Mouse (Mus musculus): ENCODE data around the gene Itgav. TPM values are rescaled to one million over a fixed set of nuclear protein-coding genes. Genes with fewer than 3 reads are reported as not detected.
A peak's percentile ranks its signal among the peaks of the same experiment; 100 is the strongest.

Gene Itgav
- polyA plus RNA-seq, 1 experiment from 2014 or later: 39.6 TPM

GRCm38 (mm10) chr2:83722936-83723335 is 1.3 kb upstream of the Itgav start:
- Histone ChIP-seq H3K27ac (ENCODE audit: low read length) (no peak overlapping the region), H3K9ac (ENCODE audit: low read depth, low read length) (no peak overlapping the region), H3K4me1 (ENCODE audit: control insufficient read depth, insufficient read depth, low read length) (peaks cover 6% of the 10 kb centered on the region), H3K27me3 (replicated peaks; ENCODE audit: control insufficient read depth, insufficient read depth, low read length) (no peaks in the 10 kb centered on the region), H3K4me3 (ENCODE audit: low read length) (no peak overlapping the region), H3K4me2 (ENCODE audit: low read depth, low read length) (no peak overlapping the region), H3K9me3 (ENCODE audit: control insufficient read depth, low read length) (no peaks in the 10 kb centered on the region), H3K36me3 (ENCODE audit: control insufficient read depth, insufficient read depth, low read length) (no peaks in the 10 kb centered on the region)
- no peak for ATAC-seq

- H3K4me2 ChIP-seq (ENCODE audit: low read depth, low read length): peak overlapping the region; percentile 79; the same call in 1 of the 2 replicates
- peak overlapping the region; percentile 97 for H3K27ac ChIP-seq (ENCODE audit: low read length)
- WGBS: 41% methylated on average over 2 of the region's 2 CpGs
- H3K27me3 ChIP-seq (replicated peaks; ENCODE audit: control insufficient read depth, insufficient read depth, low read length): no peaks in the 10 kb centered on the region
- no peaks in the 10 kb centered on the region for H3K9me3 ChIP-seq (ENCODE audit: control insufficient read depth, low read length)
- H3K4me1 ChIP-seq (ENCODE audit: control insufficient read depth, insufficient read depth, low read length): peaks cover 6% of the 10 kb centered on the region
- peak overlapping the region; percentile 96 for H3K9ac ChIP-seq (ENCODE audit: low read depth, low read length)
- ATAC-seq: no peak
- no peaks in the 10 kb centered on the region for H3K36me3 ChIP-seq (ENCODE audit: control insufficient read depth, insufficient read depth, low read length)
- H3K4me3 ChIP-seq (ENCODE audit: low read length): peak overlapping the region; percentile 88; the same call in 1 of the 2 replicates
Observed at GRCm38 (mm10) chr2:83723346-83723745, 851 bp upstream of the Itgav start.

GRCm38 (mm10) chr2:83724827-83725730 is 882 bp downstream of the Itgav start:
- peak; percentile 73 for ATAC-seq
- Histone ChIP-seq H3K4me1 (ENCODE audit: control insufficient read depth, insufficient read depth, low read length) (peaks cover 15% of the 10 kb centered on the region), H3K27me3 (replicated peaks; ENCODE audit: control insufficient read depth, insufficient read depth, low read length) (no peaks in the 10 kb centered on the region), H3K4me3 (ENCODE audit: low read length) (peak overlapping the region; percentile 88), H3K9ac (ENCODE audit: low read depth, low read length) (peak overlapping the region; percentile 96), H3K9me3 (ENCODE audit: control insufficient read depth, low read length) (no peaks in the 10 kb centered on the region), H3K36me3 (ENCODE audit: control insufficient read depth, insufficient read depth, low read length) (no peaks in the 10 kb centered on the region), H3K4me2 (ENCODE audit: low read depth, low read length) (peak overlapping the region; percentile 79), H3K27ac (ENCODE audit: low read length) (peak overlapping the region; percentile 97)
- WGBS: 5% methylated on average over 44 of the region's 44 CpGs

GRCm38 (mm10) chr2:83725796-83726195 is 1.6 kb downstream of the Itgav start:
- peak overlapping the region; percentile 96; the same call in 1 of the 2 replicates for H3K9ac ChIP-seq (ENCODE audit: low read depth, low read length)

DNA sequence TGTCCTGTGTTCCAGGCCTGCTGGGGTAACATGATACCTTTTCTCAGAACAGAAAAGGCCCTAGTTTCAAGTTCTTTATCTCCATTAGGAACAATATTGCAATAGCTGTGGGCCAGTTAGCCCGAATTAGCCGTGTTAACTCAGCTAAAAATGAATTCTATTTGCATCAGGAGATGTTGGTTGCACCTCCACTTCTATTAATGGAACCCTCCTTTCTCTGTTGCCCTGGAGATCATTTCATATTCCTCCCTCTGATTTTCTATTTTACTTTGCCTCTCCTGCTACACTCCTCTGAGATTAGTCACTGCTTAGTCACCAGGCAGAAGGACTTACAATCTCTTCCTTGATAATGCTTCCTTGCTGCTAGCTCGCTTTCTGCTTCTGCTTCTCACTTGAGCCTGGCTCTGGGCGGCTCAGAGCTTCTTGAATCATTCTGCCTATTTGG is 4.1 kb downstream of the Itgav start:
- WGBS: 73% methylated on average over 4 of the region's 4 CpGs
- H3K4me3 ChIP-seq (ENCODE audit: low read length): no peak overlapping the region
- no peaks in the 10 kb centered on the region for H3K9me3 ChIP-seq (ENCODE audit: control insufficient read depth, low read length)
- no peak overlapping the region for H3K9ac ChIP-seq (ENCODE audit: low read depth, low read length)
- no peak overlapping the region for H3K4me2 ChIP-seq (ENCODE audit: low read depth, low read length)
- H3K27ac ChIP-seq (ENCODE audit: low read length): no peak overlapping the region; the same call in 1 of the 2 replicates
- peaks cover 15% of the 10 kb centered on the region for H3K4me1 ChIP-seq (ENCODE audit: control insufficient read depth, insufficient read depth, low read length)
- no peak for ATAC-seq
- no peaks in the 10 kb centered on the region for H3K36me3 ChIP-seq (ENCODE audit: control insufficient read depth, insufficient read depth, low read length)
- no peaks in the 10 kb centered on the region for H3K27me3 ChIP-seq (replicated peaks; ENCODE audit: control insufficient read depth, insufficient read depth, low read length)

More at GRCm38 (mm10) chr2:83725796-83726195, 1.6 kb downstream of the Itgav start:
- no peak overlapping the region for H3K27ac ChIP-seq (ENCODE audit: low read length)
- H3K36me3 ChIP-seq (ENCODE audit: control insufficient read depth, insufficient read depth, low read length): no peaks in the 10 kb centered on the region
- no peak for ATAC-seq
- WGBS: 52% methylated on average over 4 of the region's 4 CpGs
- no peaks in the 10 kb centered on the region for H3K27me3 ChIP-seq (replicated peaks; ENCODE audit: control insufficient read depth, insufficient read depth, low read length)
- peak overlapping the region; percentile 88 for H3K4me3 ChIP-seq (ENCODE audit: low read length)
- no peaks in the 10 kb centered on the region for H3K9me3 ChIP-seq (ENCODE audit: control insufficient read depth, low read length)
- H3K4me2 ChIP-seq (ENCODE audit: low read depth, low read length): peak overlapping the region; percentile 79
- H3K4me1 ChIP-seq (ENCODE audit: control insufficient read depth, insufficient read depth, low read length): peaks cover 15% of the 10 kb centered on the region

GRCm38 (mm10) chr2:83729339-83729738 is 5.1 kb downstream of the Itgav start:
- 55% methylated on average over 5 of the region's 5 CpGs for WGBS
- no peaks in the 10 kb centered on the region for H3K36me3 ChIP-seq (ENCODE audit: control insufficient read depth, insufficient read depth, low read length)
- no peak overlapping the region for H3K27ac ChIP-seq (ENCODE audit: low read length)
- no peak overlapping the region for H3K4me2 ChIP-seq (ENCODE audit: low read depth, low read length)
- H3K9me3 ChIP-seq (ENCODE audit: control insufficient read depth, low read length): no peaks in the 10 kb centered on the region
- no peak overlapping the region for H3K4me3 ChIP-seq (ENCODE audit: low read length)
- H3K9ac ChIP-seq (ENCODE audit: low read depth, low read length): no peak overlapping the region
- no peak for ATAC-seq
- H3K4me1 ChIP-seq (ENCODE audit: control insufficient read depth, insufficient read depth, low read length): peaks cover 18% of the 10 kb centered on the region
- no peaks in the 10 kb centered on the region for H3K27me3 ChIP-seq (replicated peaks; ENCODE audit: control insufficient read depth, insufficient read depth, low read length)

GRCm38 (mm10) chr2:83732896-83733295 is 8.7 kb downstream of the Itgav start:
- Histone ChIP-seq H3K9ac (ENCODE audit: low read depth, low read length) (no peak overlapping the region), H3K4me3 (ENCODE audit: low read length) (no peak overlapping the region), H3K27me3 (replicated peaks; ENCODE audit: control insufficient read depth, insufficient read depth, low read length) (no peaks in the 10 kb centered on the region), H3K27ac (ENCODE audit: low read length) (no peak overlapping the region), H3K4me2 (ENCODE audit: low read depth, low read length) (no peak overlapping the region), H3K9me3 (ENCODE audit: control insufficient read depth, low read length) (no peaks in the 10 kb centered on the region), H3K4me1 (ENCODE audit: control insufficient read depth, insufficient read depth, low read length) (peaks cover 16% of the 10 kb centered on the region), H3K36me3 (ENCODE audit: control insufficient read depth, insufficient read depth, low read length) (no peaks in the 10 kb centered on the region)
- 91% methylated on average over 4 of the region's 4 CpGs for WGBS
- ATAC-seq: no peak

DNA sequence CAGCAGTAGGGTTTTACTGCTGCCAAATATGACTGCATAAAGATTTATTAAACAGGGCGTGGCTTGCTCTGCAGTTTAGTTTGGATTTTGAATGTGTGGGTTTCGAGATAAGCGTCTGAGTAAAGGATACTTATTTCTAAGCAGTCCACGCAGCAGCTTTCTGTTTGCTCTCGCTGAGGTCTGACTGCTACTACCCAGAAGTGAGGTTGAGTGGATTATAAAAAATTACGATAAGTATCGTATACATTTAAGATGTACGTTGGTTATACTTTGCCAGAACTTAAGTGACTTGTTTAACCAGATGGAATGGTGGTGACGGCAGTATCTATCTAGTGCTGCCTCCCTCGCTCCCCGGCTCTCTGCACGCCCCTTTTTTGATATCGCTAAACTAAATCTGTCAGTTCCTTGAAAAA is 9.8 kb downstream of the Itgav start:
- peak overlapping the region; percentile 15; the same call in 1 of the 2 replicates for H3K27ac ChIP-seq (ENCODE audit: low read length)
- no peaks in the 10 kb centered on the region for H3K9me3 ChIP-seq (ENCODE audit: control insufficient read depth, low read length)
- ATAC-seq: peak; percentile 58; the same call in 1 of the 2 replicates
- peaks cover 12% of the 10 kb centered on the region for H3K4me1 ChIP-seq (ENCODE audit: control insufficient read depth, insufficient read depth, low read length)
- H3K4me2 ChIP-seq (ENCODE audit: low read depth, low read length): peak overlapping the region; percentile 37
- H3K27me3 ChIP-seq (replicated peaks; ENCODE audit: control insufficient read depth, insufficient read depth, low read length): no peaks in the 10 kb centered on the region
- peak overlapping the region; percentile 12; the same call in 1 of the 2 replicates for H3K4me3 ChIP-seq (ENCODE audit: low read length)
- H3K9ac ChIP-seq (ENCODE audit: low read depth, low read length): no peak overlapping the region
- no peaks in the 10 kb centered on the region for H3K36me3 ChIP-seq (ENCODE audit: control insufficient read depth, insufficient read depth, low read length)
- WGBS: 31% methylated on average over 13 of the region's 13 CpGs

GRCm38 (mm10) chr2:83735276-83735675 is 11.1 kb downstream of the Itgav start:
- no peak overlapping the region for H3K27ac ChIP-seq (ENCODE audit: low read length)
- no peak overlapping the region for H3K4me3 ChIP-seq (ENCODE audit: low read length)
- H3K9me3 ChIP-seq (ENCODE audit: control insufficient read depth, low read length): no peaks in the 10 kb centered on the region
- no peak for ATAC-seq
- no peak overlapping the region for H3K4me2 ChIP-seq (ENCODE audit: low read depth, low read length)
- no peaks in the 10 kb centered on the region for H3K27me3 ChIP-seq (replicated peaks; ENCODE audit: control insufficient read depth, insufficient read depth, low read length)
- WGBS: 76% methylated on average over 5 of the region's 5 CpGs
- no peak overlapping the region for H3K9ac ChIP-seq (ENCODE audit: low read depth, low read length)
- no peaks in the 10 kb centered on the region for H3K36me3 ChIP-seq (ENCODE audit: control insufficient read depth, insufficient read depth, low read length)
- H3K4me1 ChIP-seq (ENCODE audit: control insufficient read depth, insufficient read depth, low read length): peaks cover 13% of the 10 kb centered on the region
